In genomic region chr2:35702608-35703007, GRCm38 (mm10) we compare ENCODE assay signal across 12 mouse cellular contexts.
DNase-seq lines count a peak whose midpoint lies in the region; ATAC-seq and TF ChIP-seq lines count a peak whose summit lies in the region.
"Had no signal": no experiment of that assay in that cellular context is flagged by ENCODE, and none has a peak within 500 bp of the region (broad histone marks: within the 10 kb centered on the region; RNA-seq: fewer than 3 reads in every experiment).

No protein-coding gene starts in this region.

- H3K9ac ChIP-seq in lung, embryonic 14.5 days: no peak overlapping the region
- H3K9ac ChIP-seq in hindbrain, embryonic 11.5 days (ENCODE audit: low read depth, low read length): no peak overlapping the region
- no peak overlapping the region for H3K9ac ChIP-seq in neural tube, embryonic 14.5 days (replicated peaks; ENCODE audit: low read depth, low read length)
- H3K9ac ChIP-seq: liver, embryonic 15.5 days had no signal

- H3K9me3 ChIP-seq in lung, embryonic 14.5 days (ENCODE audit: low read depth, low read length): no peaks in the 10 kb centered on the region
- H3K9me3 ChIP-seq in hindbrain, embryonic 11.5 days (ENCODE audit: control insufficient read depth, low read length): no peaks in the 10 kb centered on the region
- H3K9me3 ChIP-seq in neural tube, embryonic 14.5 days (ENCODE audit: control insufficient read depth, low read length): no peaks in the 10 kb centered on the region
- H3K9me3 ChIP-seq: liver, embryonic 15.5 days had no signal

- peak; percentile 39; the same call in 1 of the 2 replicates for ATAC-seq in frontal cortex, adult (ENCODE audit: low TSS enrichment)
- peak; percentile 55; the same call in 1 of the 2 replicates for ATAC-seq in lung, embryonic 14.5 days (ENCODE audit: insufficient read depth)
- peak; percentile 55; the same call in 1 of the 2 replicates for ATAC-seq in hindbrain, embryonic 11.5 days (ENCODE audit: low FRiP score)
- peak; percentile 20; the same call in 1 of the 2 replicates for ATAC-seq in neural tube, embryonic 14.5 days (ENCODE audit: low read depth)

- H3K4me1 ChIP-seq in lung, embryonic 14.5 days (ENCODE audit: insufficient read depth): peaks cover 9% of the 10 kb centered on the region; the same call in 1 of the 2 replicates
- H3K4me1 ChIP-seq in hindbrain, embryonic 11.5 days (replicated peaks; ENCODE audit: control insufficient read depth, insufficient read depth, low read length): no peaks in the 10 kb centered on the region; the same call in 1 of the 2 replicates
- peaks cover 5% of the 10 kb centered on the region; the same call in 1 of the 2 replicates for H3K4me1 ChIP-seq in neural tube, embryonic 14.5 days (ENCODE audit: control insufficient read depth, insufficient read depth, low read length)
- H3K4me1 ChIP-seq: liver, embryonic 15.5 days had no signal

- H3K4me2 ChIP-seq in lung, embryonic 14.5 days: no peak overlapping the region
- H3K4me2 ChIP-seq in hindbrain, embryonic 11.5 days (replicated peaks; ENCODE audit: low read depth, low read length): no peak overlapping the region
- H3K4me2 ChIP-seq in neural tube, embryonic 14.5 days (ENCODE audit: low read depth, low read length): no peak overlapping the region
- H3K4me2 ChIP-seq: liver, embryonic 15.5 days had no signal

- no peak overlapping the region for H3K4me3 ChIP-seq in lung, embryonic 14.5 days (ENCODE audit: low read depth, low read length)
- H3K4me3 ChIP-seq in hindbrain, embryonic 11.5 days (ENCODE audit: low read depth, low read length): no peak overlapping the region
- no peak overlapping the region for H3K4me3 ChIP-seq in neural tube, embryonic 14.5 days (ENCODE audit: low read depth, low read length)
- H3K4me3 ChIP-seq: liver, embryonic 15.5 days had no signal

- H3K27me3 ChIP-seq in lung, embryonic 14.5 days (ENCODE audit: insufficient read depth, low read length): no peaks in the 10 kb centered on the region
- no peaks in the 10 kb centered on the region for H3K27me3 ChIP-seq in hindbrain, embryonic 11.5 days (ENCODE audit: control insufficient read depth, insufficient read depth, low read length)
- no peaks in the 10 kb centered on the region for H3K27me3 ChIP-seq in neural tube, embryonic 14.5 days (ENCODE audit: control insufficient read depth, insufficient read depth, low read length)
- H3K27me3 ChIP-seq: liver, embryonic 15.5 days had no signal

- no peak for DNase-seq in frontal cortex, adult 2 months (ENCODE audit: extremely low spot score in 1 of 2, low spot score in 1 of 2)
- peak; percentile 53 for DNase-seq in lung, embryonic 14.5 days
- no peak for DNase-seq in lung, postnatal 36 days
- DNase-seq in hindbrain, embryonic 11.5 days (ENCODE audit: low spot score): peak; percentile 43
- no peak for DNase-seq in spleen, postnatal 4 days (ENCODE audit: low spot score in 2 of 2)
- no peak for DNase-seq in urinary bladder, adult 18-20 months (ENCODE audit: low spot score in 2 of 2)
- DNase-seq: cerebellum, adult 9-11 months; kidney, adult 8-10 months; thymus, postnatal 36 days had no signal

- 65% methylated on average over 6 of the region's 6 CpGs for WGBS in lung, embryonic 14.5 days
- WGBS in hindbrain, embryonic 11.5 days: 46% methylated on average over 6 of the region's 6 CpGs
- WGBS in neural tube, embryonic 14.5 days: 50% methylated on average over 6 of the region's 6 CpGs

- H3K36me3 ChIP-seq in lung, embryonic 14.5 days (ENCODE audit: insufficient read depth): peaks cover 2% of the 10 kb centered on the region
- H3K36me3 ChIP-seq in hindbrain, embryonic 11.5 days (ENCODE audit: control insufficient read depth, insufficient read depth, low read length): no peaks in the 10 kb centered on the region
- no peaks in the 10 kb centered on the region; the same call in 1 of the 2 replicates for H3K36me3 ChIP-seq in neural tube, embryonic 14.5 days (ENCODE audit: control insufficient read depth, insufficient read depth, low read length)
- H3K36me3 ChIP-seq: liver, embryonic 15.5 days had no signal

- TF ChIP-seq CTCF in lung, embryonic 14.5 days (IDR thresholded peaks at IDR 0.05; ENCODE audit: low read depth): no peak

- peak overlapping the region; percentile 75 for H3K27ac ChIP-seq in lung, embryonic 14.5 days (ENCODE audit: low read depth)
- H3K27ac ChIP-seq in hindbrain, embryonic 11.5 days (ENCODE audit: low read depth, low read length): peak overlapping the region; percentile 55; the same call in 1 of the 2 replicates
- peak overlapping the region; percentile 55 for H3K27ac ChIP-seq in neural tube, embryonic 14.5 days (ENCODE audit: low read depth, low read length)
- H3K27ac ChIP-seq: liver, embryonic 15.5 days had no signal

Comparison
In these comparisons a context has a peak if more than half of its experiments do, and no peak if none do; other contexts are left out.
1. DNase-seq: peak in lung, embryonic 14.5 days (single experiment) and hindbrain, embryonic 11.5 days (single experiment); none in frontal cortex, adult 2 months (0 of 2), lung, postnatal 36 days (single experiment), spleen, postnatal 4 days (0 of 2) and urinary bladder, adult 18-20 months (0 of 2).
2. Peak in every context shown above with its lines, with median percentiles within 50 percentile points of each other: ATAC-seq and H3K27ac ChIP-seq.